Mouse (Mus musculus) C2C12 (cell line): ENCODE results near the gene Galt. TPM values are rescaled to one million over a fixed set of nuclear protein-coding genes. Genes with fewer than 3 reads are reported as not detected.

Experiments
- H3K27me3 ChIP-seq: one replicate; pipeline ENCODE4 v1.6.1; 2011; ENCODE audit not compliant: control insufficient read depth, insufficient read depth, insufficient read length
- H3K36me3 ChIP-seq: one replicate; pipeline ENCODE4 v1.6.1; 2011; ENCODE audit not compliant: control insufficient read depth, insufficient read depth
- H3K4me3 ChIP-seq: one replicate; pipeline ENCODE4 v1.5.1; 2011; ENCODE audit warnings: mild to moderate bottlenecking, control low read depth; ENCODE audit not compliant: poor library complexity, insufficient read depth, severe bottlenecking
- H3K79me2 ChIP-seq: one replicate; pipeline ENCODE4 v1.6.1; 2011; ENCODE audit not compliant: control insufficient read depth, insufficient read depth
- H3K79me3 ChIP-seq: one replicate; pipeline ENCODE4 v1.6.1; 2011; ENCODE audit warnings: low read depth, control low read depth
- H3ac ChIP-seq: one replicate; pipeline ENCODE3; 2011; ENCODE audit warnings: low read depth; ENCODE audit not compliant: control insufficient read depth, insufficient read length
- CEBPB ChIP-seq: IDR thresholded peaks from one replicate; pipeline ENCODE4 v1.6.1; 2011; ENCODE audit warnings: low read depth, mild to moderate bottlenecking, control low read depth, moderate library complexity
- CTCF ChIP-seq: IDR thresholded peaks from one replicate; pipeline ENCODE4 v1.5.1; 2011; ENCODE audit not compliant: control insufficient read depth, insufficient read depth, insufficient read length
- FOSL1 ChIP-seq: IDR thresholded peaks from one replicate; pipeline ENCODE4 v1.8.0; 2011; ENCODE audit warnings: mild to moderate bottlenecking, low read length; ENCODE audit not compliant: poor library complexity, insufficient read depth, severe bottlenecking
- MAX ChIP-seq: IDR thresholded peaks from one replicate; pipeline ENCODE4 v1.6.1; 2011; ENCODE audit warnings: mild to moderate bottlenecking, control low read depth
- MYOD1 ChIP-seq: IDR thresholded peaks from one replicate; pipeline ENCODE4 v1.6.1; 2011; ENCODE audit warnings: low read depth; ENCODE audit not compliant: control insufficient read depth, insufficient read length
- MYOG ChIP-seq: IDR thresholded peaks from one replicate; pipeline ENCODE4 v1.6.1; 2011; ENCODE audit not compliant: control insufficient read depth, insufficient read length; ENCODE audit errors: extremely low read depth
- USF1 ChIP-seq: IDR thresholded peaks from one replicate; pipeline ENCODE4 v1.6.1; 2011; ENCODE audit warnings: low read depth, mild to moderate bottlenecking, control low read depth, moderate library complexity
- polyA plus RNA-seq: library from polyadenylated mRNA; unstranded; fragments of >200 nt; fragmentation: generic; extraction: Trizol; gene quantifications from one replicate; pipeline ENCODE4 v1.2.1, GENCODE M21; 2012; ENCODE audit warnings: missing spikeins

The Galt gene
- polyA plus RNA-seq, 1 experiment = 3.1 TPM

GRCm38 (mm10) chr4:41737602-41738255 lies 17.3 kb upstream of the Galt start:
- peaks cover 24% of the 10 kb centered on the region for H3K79me2 ChIP-seq
- H3K4me3 ChIP-seq = no peak overlapping the region
- peaks cover 14% of the 10 kb centered on the region for H3K36me3 ChIP-seq
- H3ac ChIP-seq = no peak overlapping the region
- peaks cover 7% of the 10 kb centered on the region for H3K27me3 ChIP-seq
- peaks cover 18% of the 10 kb centered on the region for H3K79me3 ChIP-seq
- TF ChIP-seq CTCF = peak; percentile 71
- no peak for TF ChIP-seq FOSL1

- no peak for TF ChIP-seq MYOD1
- peaks cover 18% of the 10 kb centered on the region for H3K79me3 ChIP-seq
Observed at GRCm38 (mm10) chr4:41738256-41738603, 16.8 kb upstream of the Galt start.

GRCm38 (mm10) chr4:41739260-41739659 lies 15.8 kb upstream of the Galt start:
- no peak for TF ChIP-seq CTCF
- TF ChIP-seq MYOD1 = no peak
- no peak for TF ChIP-seq USF1
- TF ChIP-seq MAX = no peak
- TF ChIP-seq FOSL1 = no peak
- TF ChIP-seq MYOG = no peak
- no peak for TF ChIP-seq CEBPB
- Histone ChIP-seq H3K36me3 (peaks cover 14% of the 10 kb centered on the region), H3ac (no peak overlapping the region), H3K79me2 (peaks cover 24% of the 10 kb centered on the region), H3K4me3 (no peak overlapping the region), H3K27me3 (no peaks in the 10 kb centered on the region), H3K79me3 (peaks cover 18% of the 10 kb centered on the region)

More at GRCm38 (mm10) chr4:41738256-41738603, 16.8 kb upstream of the Galt start:
- peaks cover 24% of the 10 kb centered on the region for H3K79me2 ChIP-seq
- H3K36me3 ChIP-seq = peaks cover 14% of the 10 kb centered on the region
- no peak overlapping the region for H3K4me3 ChIP-seq
- peak overlapping the region; percentile 19 for H3ac ChIP-seq
- H3K27me3 ChIP-seq = peaks cover 2% of the 10 kb centered on the region

GRCm38 (mm10) chr4:41740380-41741157 lies 14.5 kb upstream of the Galt start:
- no peak for TF ChIP-seq CTCF
- no peak for TF ChIP-seq CEBPB
- TF ChIP-seq FOSL1 = no peak
- TF ChIP-seq USF1 = peak; percentile 5
- H3K36me3 ChIP-seq = peaks cover 14% of the 10 kb centered on the region

GRCm38 (mm10) chr4:41741158-41741560 lies 13.9 kb upstream of the Galt start:
- H3K79me3 ChIP-seq = peaks cover 18% of the 10 kb centered on the region
- H3K36me3 ChIP-seq = peaks cover 14% of the 10 kb centered on the region
- H3K27me3 ChIP-seq = no peaks in the 10 kb centered on the region
- H3ac ChIP-seq = peak overlapping the region; percentile 60
- H3K4me3 ChIP-seq = peak overlapping the region; percentile 74
- H3K79me2 ChIP-seq = peaks cover 24% of the 10 kb centered on the region
- TF ChIP-seq USF1 = no peak
- TF ChIP-seq CEBPB = no peak
- no peak for TF ChIP-seq MAX
- no peak for TF ChIP-seq MYOD1
- TF ChIP-seq CTCF = no peak
- no peak for TF ChIP-seq FOSL1
- TF ChIP-seq MYOG = no peak

More at GRCm38 (mm10) chr4:41740380-41741157, 14.5 kb upstream of the Galt start:
- Histone ChIP-seq H3K4me3 (peak overlapping the region; percentile 74), H3K79me2 (peaks cover 24% of the 10 kb centered on the region), H3ac (peak overlapping the region; percentile 60), H3K79me3 (peaks cover 18% of the 10 kb centered on the region), H3K27me3 (no peaks in the 10 kb centered on the region)

- TF ChIP-seq MAX (no peak), MYOG (no peak), CTCF (no peak), USF1 (no peak), MYOD1 (no peak), FOSL1 (no peak), CEBPB (no peak)
Observed at GRCm38 (mm10) chr4:41744131-41744530, 10.9 kb upstream of the Galt start.

More at GRCm38 (mm10) chr4:41744131-41744530, 10.9 kb upstream of the Galt start:
- peaks cover 15% of the 10 kb centered on the region for H3K79me3 ChIP-seq
- no peak overlapping the region for H3ac ChIP-seq
- peaks cover 3% of the 10 kb centered on the region for H3K27me3 ChIP-seq
- H3K36me3 ChIP-seq = peaks cover 6% of the 10 kb centered on the region
- no peak overlapping the region for H3K4me3 ChIP-seq
- peaks cover 19% of the 10 kb centered on the region for H3K79me2 ChIP-seq
